Mouse (Mus musculus) kidney, adult 2 months (tissue): ENCODE results near the gene Ism2. TPM values are rescaled to one million over a fixed set of nuclear protein-coding genes. Genes with fewer than 3 reads are reported as not detected.
"Not testable (repeated sequence)": the region's sequence is repeated elsewhere in the genome, so short reads cannot be mapped to it uniquely, and the experiment has no call there.

ENCODE experiments used
- DNase-seq: peaks from one replicate; pipeline ENCODE4 v3.0.0; 2021
- H3K27ac ChIP-seq: fragments of 200-500 bp; 2 replicates; pipeline ENCODE4 v1.5.1; 2012; ENCODE audit warnings: low read depth, low read length, control low read depth, inconsistent platforms; ENCODE audit not compliant: insufficient read depth
- H3K27me3 ChIP-seq: fragments of 200-500 bp; replicated peaks from 2 replicates; pipeline ENCODE4 v1.6.1; 2012; ENCODE audit warnings: mild to moderate bottlenecking, moderate library complexity, low read length, inconsistent platforms; ENCODE audit not compliant: control insufficient read depth, insufficient read depth
- H3K36me3 ChIP-seq: fragments of 200-500 bp; 2 replicates; pipeline ENCODE4 v1.6.1; 2012; ENCODE audit warnings: mild to moderate bottlenecking, moderate library complexity, low read length, inconsistent platforms; ENCODE audit not compliant: control insufficient read depth, insufficient read depth
- H3K4me1 ChIP-seq: fragments of 200-500 bp; 2 replicates; pipeline ENCODE4 v1.6.1; 2011; ENCODE audit warnings: low read length; ENCODE audit not compliant: control insufficient read depth, insufficient read depth
- H3K4me3 ChIP-seq: fragments of 200-500 bp; 2 replicates; pipeline ENCODE4 v1.5.1; 2011; ENCODE audit warnings: mild to moderate bottlenecking, low read depth, low read length, control low read depth; ENCODE audit not compliant: insufficient read depth
- CTCF ChIP-seq: fragments of 200-500 bp; conservative IDR thresholded peaks from 2 replicates; pipeline ENCODE4 v1.5.1; 2011; ENCODE audit warnings: low read depth, mild to moderate bottlenecking, control low read depth, low read length, moderate library complexity, mixed read lengths; ENCODE audit not compliant: insufficient read depth, insufficient read length
- POLR2A ChIP-seq: fragments of 200-500 bp; IDR thresholded peaks from one replicate; pipeline ENCODE4 v1.6.1; 2011; ENCODE audit warnings: low read depth, low read length, control low read depth
- WGBS: fragments of 180-500 bp; shearing (Covaris S2); methylation state at CpG from one replicate; pipeline ENCODE4 v1.1.7; 2018; 5-methylcytosine and 5-hydroxymethylcytosine counted together
- polyA plus RNA-seq: library from polyadenylated mRNA; depleted of rRNA; stranded (reverse); fragments of >200 nt; gene quantifications from 2 replicates; pipeline ENCODE4 v1.2.3, GENCODE M21; 2012

Ism2 gene
- polyA plus RNA-seq, 1 experiment = 0.06 TPM

DNA sequence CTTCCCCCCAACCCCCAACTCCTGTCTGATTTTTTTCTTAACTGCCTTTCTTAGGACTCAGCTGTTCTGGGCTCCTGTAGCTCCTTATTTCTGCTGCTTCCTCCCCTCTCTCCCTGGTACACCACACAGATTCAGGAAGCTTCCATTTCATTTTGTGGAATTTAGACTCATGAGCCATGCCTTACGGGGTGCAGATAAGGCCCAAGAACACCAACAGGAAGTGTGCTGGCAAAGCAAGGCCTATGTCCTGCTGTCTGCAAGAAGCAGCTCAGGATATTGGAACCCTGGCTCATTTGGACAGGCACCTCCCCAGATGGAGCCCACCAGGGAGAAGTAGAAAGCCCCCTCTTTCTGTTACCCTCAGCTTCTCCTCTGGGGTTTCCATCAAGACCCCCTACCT, 17.7 kb downstream of the Ism2 start:
- Histone ChIP-seq H3K4me1 (no peaks in the 10 kb centered on the region), H3K27ac (no peak overlapping the region), H3K36me3 (no peaks in the 10 kb centered on the region), H3K27me3 (no peaks in the 10 kb centered on the region), H3K4me3 (no peak overlapping the region)
- 82% methylated on average over 1 of the region's 1 CpGs for WGBS
- DNase-seq = no peak
- TF ChIP-seq POLR2A = no peak
- no peak for TF ChIP-seq CTCF

- no peak overlapping the region for H3K27ac ChIP-seq
- H3K27me3 ChIP-seq = no peaks in the 10 kb centered on the region
- no peak overlapping the region for H3K4me3 ChIP-seq
- H3K36me3 ChIP-seq = no peaks in the 10 kb centered on the region; the same call in 1 of the 2 replicates
- no peaks in the 10 kb centered on the region for H3K4me1 ChIP-seq
- TF ChIP-seq POLR2A (no peak), CTCF (no peak)
- WGBS = 40% methylated on average over 14 of the region's 14 CpGs
- peak; percentile 24 for DNase-seq
Observed at GRCm38 (mm10) chr12:87279879-87280278, 19.6 kb downstream of the Ism2 start.

GRCm38 (mm10) chr12:87279350-87279749, 20.2 kb downstream of the Ism2 start:
- Histone ChIP-seq H3K27me3 (no peaks in the 10 kb centered on the region), H3K27ac (no peak overlapping the region), H3K4me3 (no peak overlapping the region), H3K36me3 (no peaks in the 10 kb centered on the region; the same call in 1 of the 2 replicates), H3K4me1 (no peaks in the 10 kb centered on the region)
- DNase-seq = peak; percentile 14
- TF ChIP-seq POLR2A (no peak), CTCF (no peak)
- WGBS = 43% methylated on average over 3 of the region's 3 CpGs

DNA sequence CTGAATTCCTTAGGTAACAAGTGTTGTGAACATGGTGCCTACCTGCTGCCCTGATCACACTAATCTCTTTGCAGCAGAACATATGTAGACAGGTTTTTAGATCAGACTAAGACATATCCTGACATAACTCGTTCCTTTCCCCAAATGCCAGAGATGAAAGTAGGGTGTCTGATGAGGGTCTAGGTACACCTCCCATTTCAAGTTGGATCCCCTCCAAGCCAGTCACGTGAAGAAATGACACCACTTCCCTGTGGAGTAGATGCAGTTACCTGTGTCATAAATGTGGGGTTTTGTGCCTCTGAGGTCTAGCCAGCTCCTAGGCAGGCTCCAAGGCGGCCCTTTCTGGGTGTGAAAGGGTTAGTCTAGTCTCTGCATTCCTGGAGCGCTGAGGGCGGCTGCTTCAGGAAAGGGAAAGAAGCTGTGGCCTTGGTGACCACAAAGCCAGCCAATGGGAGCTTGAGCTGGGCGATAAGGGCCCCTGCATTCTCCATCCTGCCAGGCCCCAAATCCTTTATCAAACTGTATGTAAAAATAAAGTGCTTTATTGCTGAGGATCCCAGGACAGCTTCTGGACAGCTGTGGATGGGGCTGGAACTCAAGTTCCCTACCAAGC, 21.3 kb downstream of the Ism2 start:
- no peak for DNase-seq
- no peak overlapping the region for H3K4me3 ChIP-seq
- no peaks in the 10 kb centered on the region for H3K27me3 ChIP-seq
- TF ChIP-seq POLR2A = no peak
- TF ChIP-seq CTCF = no peak
- H3K4me1 ChIP-seq = no peaks in the 10 kb centered on the region
- WGBS = 24% methylated on average over 6 of the region's 6 CpGs
- H3K36me3 ChIP-seq = no peaks in the 10 kb centered on the region; the same call in 1 of the 2 replicates
- no peak overlapping the region for H3K27ac ChIP-seq

- 91% methylated on average over 4 of the region's 4 CpGs for WGBS
- H3K4me1 ChIP-seq, DNase-seq, H3K36me3 ChIP-seq, H3K27me3 ChIP-seq, H3K4me3 ChIP-seq, H3K27ac ChIP-seq: not testable (repeated sequence)
Observed at GRCm38 (mm10) chr12:87277251-87277650, 22.3 kb downstream of the Ism2 start.

DNA sequence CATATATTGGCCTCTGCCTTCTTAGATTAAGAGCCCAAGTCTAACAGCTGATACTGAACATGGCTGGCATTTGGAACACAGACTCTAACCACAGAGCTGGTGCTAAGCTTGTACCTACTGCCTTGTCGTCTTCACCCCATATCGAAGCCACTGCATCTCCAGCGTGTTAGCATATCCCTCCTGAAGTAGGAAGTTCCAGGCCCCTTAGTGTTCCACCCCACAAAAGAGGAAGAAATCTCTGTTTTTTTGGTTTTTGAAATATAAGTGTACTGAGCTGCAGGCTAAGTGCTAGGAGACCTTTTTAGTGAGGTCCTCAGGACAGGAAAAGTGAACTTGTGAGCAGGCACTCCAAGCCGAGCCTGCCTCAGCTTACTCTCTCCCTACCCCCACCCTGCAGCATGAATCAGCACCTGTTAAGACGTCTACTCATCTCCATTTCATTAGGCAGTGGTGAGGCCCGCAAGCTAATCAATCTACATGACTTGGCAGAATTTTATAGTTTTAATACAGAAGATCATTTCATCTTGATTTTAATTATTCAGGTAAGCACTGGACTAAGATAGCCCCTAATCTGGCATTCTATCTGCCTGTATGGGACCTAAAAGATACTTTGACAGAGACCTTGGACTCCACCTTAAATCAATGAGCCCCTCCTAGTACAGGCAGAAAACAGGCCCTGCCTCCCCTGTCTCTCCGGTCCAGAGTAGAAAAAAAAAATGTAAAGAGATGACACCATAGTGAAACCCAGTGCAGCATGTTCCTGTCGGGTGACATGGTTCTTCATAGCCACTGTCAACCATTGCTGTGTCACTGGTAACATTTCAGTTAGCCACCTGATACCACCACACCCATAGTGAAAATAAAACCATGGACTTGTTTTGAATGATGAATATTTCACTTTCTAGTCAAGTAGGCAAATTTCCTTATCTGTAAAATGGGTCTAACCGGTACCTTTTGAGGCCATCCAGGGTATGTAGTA, 24.4 kb downstream of the Ism2 start:
- no peak for TF ChIP-seq POLR2A
- TF ChIP-seq CTCF = no peak
- Histone ChIP-seq H3K27ac (no peak overlapping the region), H3K27me3 (no peaks in the 10 kb centered on the region), H3K4me3 (no peak overlapping the region), H3K4me1 (no peaks in the 10 kb centered on the region), H3K36me3 (peaks cover 11% of the 10 kb centered on the region)
- no peak for DNase-seq
- 86% methylated on average over 9 of the region's 9 CpGs for WGBS

- H3K4me1 ChIP-seq = 0 out of 2 replicates have a peak, but pooled peaks cover 4% of the 10 kb centered on the region
- TF ChIP-seq CTCF (peak; percentile 16; the same call in 1 of the 2 replicates), POLR2A (no peak)
- H3K36me3 ChIP-seq = peaks cover 8% of the 10 kb centered on the region
- H3K27me3 ChIP-seq = no peaks in the 10 kb centered on the region
- no peak overlapping the region for H3K27ac ChIP-seq
- peak; percentile 32 for DNase-seq
- no peak overlapping the region; the same call in 1 of the 2 replicates for H3K4me3 ChIP-seq
- 23% methylated on average over 4 of the region's 4 CpGs for WGBS
Observed at GRCm38 (mm10) chr12:87267682-87268081, 31.8 kb downstream of the Ism2 start.
